Mouse (Mus musculus) heart, postnatal 10 days (tissue): ENCODE measurements around the gene Tmem262. TPM values are rescaled to one million over a fixed set of nuclear protein-coding genes. Genes with fewer than 3 reads are reported as not detected.

Experiments
- DNase-seq, 2 experiments: peaks; one replicate each; pipeline ENCODE4 v3.0.0; 2021
- intact Hi-C: fragments of 180-260 bp; cut with DNase I; formaldehyde crosslinking; loops from one replicate; pipeline ENCODE4 v1.15.1; 2025
- total RNA-seq, 2 experiments: library from RNA; stranded (reverse); gene quantifications; 2 replicates each; pipeline ENCODE4 v1.2.3; 2021

Gene Tmem262
- total RNA-seq, 2 experiments from 2014 or later, result not detected

DNA sequence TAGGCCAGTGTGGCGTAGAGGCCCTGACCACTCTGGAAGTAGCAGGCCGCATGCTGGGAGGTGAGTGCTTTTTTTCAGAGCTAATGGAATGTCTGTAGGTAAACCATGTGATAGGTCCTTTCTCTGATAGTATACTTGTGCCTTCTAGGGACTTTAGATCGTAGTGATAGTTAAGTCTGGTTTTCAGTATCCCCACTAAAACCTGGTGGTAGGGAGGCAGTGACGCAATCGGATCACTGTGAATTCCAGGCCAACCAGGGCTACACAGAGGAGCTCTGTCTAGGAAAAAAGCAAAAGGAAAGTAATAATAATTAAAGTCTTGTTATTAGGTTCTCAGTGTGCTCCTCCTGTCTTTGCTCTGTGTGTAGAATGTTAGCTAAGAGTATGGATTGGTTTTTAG is 21.3 kb upstream of the Tmem262 start:
- intact Hi-C loops, result no loop called here
- DNase-seq, result no peak

DNA sequence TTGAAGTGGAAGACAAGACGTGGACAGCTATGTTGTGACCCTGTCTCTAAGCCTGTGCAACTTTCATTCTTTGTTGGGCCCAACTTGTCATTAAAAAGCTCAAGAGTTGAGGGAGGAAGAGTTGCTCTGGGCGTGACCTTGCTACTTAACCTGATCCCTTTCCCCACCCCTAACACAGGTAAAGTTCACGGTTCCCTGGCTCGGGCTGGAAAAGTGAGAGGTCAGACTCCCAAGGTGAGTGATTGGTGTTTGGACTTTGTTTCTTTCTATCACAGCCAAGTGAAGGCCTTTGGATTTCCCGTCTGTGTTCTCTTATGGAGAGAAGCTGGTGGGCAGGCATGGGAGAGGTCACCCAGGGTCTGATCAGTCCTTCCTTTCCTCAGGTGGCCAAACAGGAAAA is 20.9 kb upstream of the Tmem262 start:
- intact Hi-C loops, result no loop called here
- DNase-seq, result no peak

DNA sequence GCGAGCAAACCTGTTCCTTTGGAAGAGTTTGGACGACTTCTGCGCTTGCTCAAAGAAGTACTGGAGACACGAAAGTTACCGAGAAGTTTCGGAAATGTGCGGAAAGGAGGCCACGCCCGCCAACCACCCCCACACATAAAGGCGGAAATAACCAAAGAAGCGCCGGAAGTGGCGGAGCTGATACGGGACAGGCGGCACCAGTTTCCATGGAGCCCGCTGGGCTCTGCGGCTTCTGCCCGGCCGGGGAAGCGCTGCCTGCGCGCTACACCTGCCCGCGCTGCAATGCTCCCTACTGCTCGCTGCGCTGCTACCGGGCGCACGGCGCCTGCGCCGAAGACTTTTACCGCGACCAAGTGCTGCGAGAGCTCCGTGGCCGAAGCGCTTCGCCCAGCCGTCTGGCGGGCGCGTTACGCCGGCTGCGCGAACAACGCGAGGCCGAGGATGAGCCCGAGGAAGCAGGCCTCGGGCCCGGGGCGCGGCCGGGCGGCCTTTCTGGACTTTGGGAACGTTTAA is 18.8 kb upstream of the Tmem262 start, which contains the start of gene Znhit2:
TSS of gene Znhit2 (plus strand) at position 172 of the 513 bp plus-strand sequence.
- intact Hi-C loops, result loop anchor here (2.0 kb wide), 1 partner anchor 16 kb away; the partner anchor contains the start of gene Vps51
- peak; percentile 96 to 97 for DNase-seq

DNA sequence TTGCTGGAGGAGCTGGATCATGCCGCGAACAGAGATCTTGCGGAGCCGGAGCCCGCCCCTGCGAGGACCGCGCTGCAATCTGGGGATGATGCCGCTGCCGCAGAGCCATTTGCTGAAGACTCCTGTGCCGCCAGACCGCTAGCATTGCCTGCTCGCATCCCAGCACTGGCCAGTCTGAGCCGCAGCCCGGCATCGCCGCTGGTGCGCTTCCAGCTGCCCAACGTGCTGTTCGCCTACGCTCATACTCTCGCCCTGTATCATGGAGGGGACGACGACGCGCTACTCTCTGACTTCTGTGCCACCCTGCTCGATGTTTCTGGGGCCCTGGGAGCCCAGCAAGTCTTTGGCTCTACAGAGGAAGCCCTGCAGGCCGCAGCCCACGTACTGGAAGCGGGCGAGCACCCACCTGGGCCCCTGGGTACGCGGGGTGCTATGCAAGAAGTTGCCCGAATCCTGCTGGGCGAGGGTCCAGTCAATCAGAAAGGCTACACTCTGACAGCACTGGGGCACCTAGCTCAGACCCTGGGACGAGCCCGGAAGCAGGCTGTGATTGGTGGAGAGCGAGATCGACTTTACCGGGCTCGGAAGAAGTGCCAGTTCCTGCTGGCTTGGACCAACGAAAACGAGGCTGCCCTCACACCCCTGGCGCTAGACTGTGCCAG is 18.1 kb upstream of the Tmem262 start:
- peak; percentile 46 to 56 for DNase-seq
- intact Hi-C loops, result loop anchor here (2.0 kb wide), 1 partner anchor 15 kb away; the partner anchor contains the start of gene Vps51

DNA sequence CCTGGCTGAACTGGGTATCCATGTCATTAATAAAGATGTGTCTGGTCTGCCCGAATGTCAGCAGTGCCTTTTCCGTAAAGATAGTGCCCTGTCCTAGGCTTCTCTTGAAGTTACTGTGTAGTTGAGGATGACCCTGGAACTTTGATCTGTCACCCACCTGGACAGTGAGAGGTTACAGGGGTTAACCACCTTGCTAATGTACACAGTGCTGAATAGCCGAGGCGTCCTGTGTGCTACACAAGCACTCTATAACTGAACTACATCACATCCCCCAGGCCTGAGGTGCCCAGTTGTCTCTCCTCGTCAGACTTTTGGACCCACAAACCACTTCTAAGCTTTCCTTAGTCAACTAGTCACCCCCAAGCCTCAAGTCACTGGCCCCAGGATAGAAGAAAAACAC is 17.4 kb upstream of the Tmem262 start:
- intact Hi-C loops, result no loop called here
- DNase-seq, result no peak

DNA sequence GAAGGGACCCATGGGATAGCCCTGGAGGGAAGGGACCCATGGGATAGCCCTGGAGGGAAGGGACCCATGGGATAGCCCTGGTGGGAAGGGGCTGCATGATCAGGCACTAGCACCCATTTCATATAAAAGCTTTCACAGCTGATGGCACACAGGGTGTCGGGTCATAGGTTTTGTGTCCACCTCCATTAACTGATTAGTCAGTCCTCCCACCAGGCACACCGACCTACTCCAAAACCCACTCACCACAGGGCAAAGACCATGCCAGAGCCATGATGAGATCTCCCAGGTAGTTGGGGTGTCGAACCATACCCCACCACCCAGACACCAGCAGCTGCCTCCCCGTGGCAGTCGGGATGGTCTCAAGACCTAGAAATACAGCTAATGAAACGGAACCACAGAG is 16.8 kb upstream of the Tmem262 start:
- intact Hi-C loops, result no loop called here
- no peak for DNase-seq

DNA sequence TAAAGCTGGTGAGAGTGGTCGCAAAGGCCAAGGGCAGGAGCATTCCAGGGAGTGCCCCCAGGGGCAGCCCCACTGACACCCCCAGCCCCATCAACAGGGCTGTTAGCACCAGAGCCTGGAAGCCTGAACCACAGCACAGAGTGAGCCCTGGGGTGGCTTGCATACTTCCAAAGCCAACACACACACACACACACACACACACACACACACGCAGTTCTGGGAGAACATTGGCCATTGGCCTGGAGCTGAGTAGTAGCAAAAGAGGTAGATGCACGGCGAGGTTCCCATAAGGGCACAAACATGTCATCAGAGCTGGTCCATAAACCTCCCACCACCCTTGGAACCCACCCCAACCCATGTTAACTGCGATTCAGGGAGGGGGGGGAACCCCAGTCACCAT is 13.3 kb upstream of the Tmem262 start:
- intact Hi-C loops, result no loop called here
- no peak for DNase-seq

DNA sequence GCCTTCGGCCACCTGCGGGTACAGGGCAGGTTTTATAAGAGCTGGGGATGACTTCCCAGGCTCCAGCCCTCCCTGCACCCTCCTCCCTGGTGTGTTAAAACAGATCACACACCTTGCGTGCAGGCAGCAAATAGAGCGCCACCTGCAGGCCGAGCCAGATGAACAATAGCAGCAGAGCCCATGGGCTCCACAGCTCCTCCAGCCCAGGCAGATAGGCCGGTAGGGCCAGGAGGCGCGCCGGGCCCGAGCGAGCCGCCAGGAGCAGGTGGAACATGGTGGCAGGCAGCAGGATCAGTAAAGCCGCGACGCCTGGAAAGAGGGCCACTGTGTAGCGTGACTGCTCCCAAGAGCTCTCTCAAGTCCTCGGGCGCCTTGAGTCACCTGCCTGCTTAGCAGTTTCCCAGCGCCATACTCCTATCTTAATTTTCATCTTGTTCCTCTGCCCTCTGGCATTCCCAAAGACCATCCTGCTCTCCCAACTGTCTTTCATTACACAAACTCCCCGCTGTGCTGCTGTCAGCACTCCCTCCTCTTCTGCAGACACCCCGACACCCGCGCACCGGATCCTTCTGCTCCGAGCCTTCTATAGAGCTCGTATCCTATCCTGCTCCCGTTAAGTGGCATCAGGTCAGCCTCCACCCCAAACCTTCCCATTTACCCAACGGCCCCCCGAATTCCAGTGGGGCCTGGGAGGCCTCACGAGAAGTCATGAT is 12.7 kb upstream of the Tmem262 start:
- intact Hi-C loops, result no loop called here
- peak; percentile 72 to 86 for DNase-seq

DNA sequence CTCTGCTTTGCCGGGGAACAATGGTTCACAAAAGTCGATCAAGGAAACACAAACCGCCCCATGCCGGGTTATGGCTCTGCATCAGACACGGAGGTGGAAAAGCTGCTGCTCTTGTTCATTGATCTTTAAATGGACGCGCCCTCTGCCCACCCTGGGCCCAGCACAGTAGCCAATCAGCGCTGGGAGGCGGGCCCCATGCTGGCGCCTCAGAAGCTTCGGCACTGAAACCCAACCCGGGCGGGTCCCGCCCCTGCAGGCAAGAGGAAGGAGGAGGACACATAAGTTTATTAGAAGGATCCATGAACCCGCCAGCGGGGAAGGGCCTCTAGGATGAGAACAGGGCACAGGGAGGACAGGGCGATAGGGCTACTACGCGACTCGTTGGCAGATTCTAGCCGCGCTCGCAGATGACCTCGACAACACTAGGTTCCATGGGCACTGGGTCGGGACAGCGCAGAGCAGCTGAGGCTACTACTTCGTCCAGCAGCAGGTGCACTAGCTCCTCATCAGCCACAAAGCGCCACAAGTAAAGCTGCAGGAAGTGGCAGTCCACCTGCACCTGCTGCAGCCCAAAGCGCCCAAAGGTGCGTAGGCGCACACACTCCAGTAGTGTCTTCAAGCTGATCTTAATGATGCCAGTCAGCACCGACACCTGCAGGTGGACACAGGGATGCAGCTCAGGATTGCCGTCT is 12.0 kb upstream of the Tmem262 start, which contains the start of gene Tm7sf2:
TSS of gene Tm7sf2 (minus strand) at position 650 of the 692 bp plus-strand sequence.
- intact Hi-C loops, result no loop called here
- peak; percentile 92 for DNase-seq

DNA sequence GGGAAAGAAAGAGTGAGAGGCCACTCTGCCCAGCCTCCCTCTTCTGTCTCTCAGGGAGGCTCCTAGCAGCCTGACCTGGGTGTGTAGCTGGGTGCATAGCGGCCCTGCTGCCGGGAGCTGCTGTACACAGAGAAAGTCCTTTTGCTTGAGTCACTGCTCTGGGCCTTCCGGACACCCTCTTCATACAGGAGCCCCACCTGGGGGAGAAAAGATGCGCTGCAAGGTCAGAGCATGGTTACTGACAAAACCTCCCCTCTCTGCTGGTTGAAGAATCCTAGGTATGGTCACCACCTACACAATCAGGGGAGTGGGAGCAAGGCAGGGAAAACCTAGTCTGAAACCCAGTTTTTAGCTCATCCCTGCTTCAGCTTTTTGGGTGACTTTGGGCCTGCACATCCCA is 10.9 kb upstream of the Tmem262 start:
- no peak for DNase-seq
- intact Hi-C loops, result no loop called here

DNA sequence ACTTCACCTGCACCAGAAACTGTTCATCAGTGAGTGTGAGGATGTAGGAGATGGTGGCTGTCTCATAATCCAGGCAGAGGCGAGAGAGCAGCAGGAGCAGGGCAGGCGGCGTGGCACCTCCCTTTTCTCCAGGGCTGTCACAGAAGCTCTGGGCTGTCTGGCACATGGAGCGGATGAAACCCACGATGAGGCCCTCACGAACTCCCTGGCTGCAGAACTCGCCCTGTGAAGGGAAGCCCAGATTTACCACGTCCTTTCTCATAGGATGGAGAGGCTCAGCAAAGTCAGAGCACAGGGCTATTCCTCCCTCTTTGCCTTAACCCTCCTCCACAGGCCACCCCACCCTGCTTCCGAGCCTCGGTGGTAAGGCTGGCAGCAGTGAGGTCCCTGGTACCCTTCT is 10.0 kb upstream of the Tmem262 start:
- DNase-seq, result no peak
- intact Hi-C loops, result no loop called here

DNA sequence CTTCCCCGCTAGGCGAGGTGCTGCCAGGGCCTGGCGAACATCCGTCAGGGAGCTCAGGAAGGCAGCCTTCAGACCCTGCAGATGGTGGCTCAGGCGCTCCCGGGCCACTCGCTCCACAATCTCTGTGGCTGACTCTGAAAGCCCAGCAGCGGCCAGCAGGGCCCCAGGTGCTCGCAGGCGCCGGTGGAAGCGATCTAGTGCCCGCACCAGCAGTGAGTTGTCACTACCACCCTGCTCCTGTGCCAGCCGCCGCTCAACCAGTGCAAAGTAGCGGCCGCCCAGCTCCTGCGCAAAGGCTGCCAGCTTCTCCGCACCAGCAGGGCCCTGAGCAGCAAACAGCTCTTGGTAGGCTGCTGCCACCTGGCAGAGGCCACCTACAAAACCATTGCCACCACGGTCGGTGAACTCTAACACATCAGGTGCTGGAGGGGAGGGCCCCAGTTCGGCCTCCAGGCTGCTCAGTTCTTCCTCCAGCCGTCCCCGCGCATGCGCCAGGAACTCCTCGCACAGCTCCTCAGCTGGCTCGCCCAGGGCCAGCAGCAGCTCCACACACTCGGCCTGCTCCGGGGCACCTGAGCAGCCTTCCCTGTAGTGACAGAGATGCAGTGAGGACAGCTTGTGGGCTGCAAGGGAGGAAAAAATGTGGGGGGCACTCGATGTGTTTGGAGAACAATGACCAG is 9.1 kb upstream of the Tmem262 start:
- no peak for DNase-seq
- intact Hi-C loops, result no loop called here

DNA sequence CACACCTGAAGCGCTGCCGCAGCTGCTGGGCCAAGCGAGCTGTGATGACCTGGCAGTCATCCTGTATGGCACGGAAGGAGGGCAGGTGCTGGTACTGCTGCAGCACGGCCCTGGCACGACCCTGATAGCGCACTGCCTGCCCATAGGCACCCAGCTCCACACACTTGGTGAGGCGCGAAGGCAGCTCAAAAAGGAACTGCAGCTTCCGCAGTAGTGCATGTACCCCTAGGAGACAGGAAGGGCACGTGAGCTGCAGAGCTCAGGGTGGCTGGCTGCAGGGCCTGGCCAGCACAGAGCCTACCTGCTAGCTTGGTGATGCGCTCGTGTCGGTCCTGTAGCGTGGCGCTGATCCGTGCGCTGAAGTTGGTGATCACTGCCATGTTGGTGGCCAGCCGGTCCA is 8.6 kb upstream of the Tmem262 start:
- intact Hi-C loops, result no loop called here
- DNase-seq, result no peak

DNA sequence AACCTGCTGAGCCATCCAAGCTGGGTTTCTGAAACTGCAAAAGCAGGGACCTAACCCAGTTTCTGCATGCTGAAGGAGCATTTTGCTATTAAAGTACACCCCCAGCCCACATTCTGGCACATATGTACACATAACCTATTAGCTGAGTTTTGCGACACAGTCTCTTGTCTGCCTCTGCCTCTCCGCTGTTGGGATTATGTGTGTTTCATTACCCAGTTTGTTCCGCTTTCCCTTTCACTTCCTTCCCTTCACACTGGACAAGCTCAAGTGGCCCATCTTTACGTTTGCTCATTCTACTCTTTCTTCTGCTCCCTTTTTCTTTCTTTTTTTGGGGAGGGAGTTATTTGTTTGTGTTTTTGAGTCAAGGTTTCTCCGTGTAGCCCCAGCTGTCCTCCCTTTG is 5.9 kb upstream of the Tmem262 start:
- no peak for DNase-seq
- intact Hi-C loops, result no loop called here

DNA sequence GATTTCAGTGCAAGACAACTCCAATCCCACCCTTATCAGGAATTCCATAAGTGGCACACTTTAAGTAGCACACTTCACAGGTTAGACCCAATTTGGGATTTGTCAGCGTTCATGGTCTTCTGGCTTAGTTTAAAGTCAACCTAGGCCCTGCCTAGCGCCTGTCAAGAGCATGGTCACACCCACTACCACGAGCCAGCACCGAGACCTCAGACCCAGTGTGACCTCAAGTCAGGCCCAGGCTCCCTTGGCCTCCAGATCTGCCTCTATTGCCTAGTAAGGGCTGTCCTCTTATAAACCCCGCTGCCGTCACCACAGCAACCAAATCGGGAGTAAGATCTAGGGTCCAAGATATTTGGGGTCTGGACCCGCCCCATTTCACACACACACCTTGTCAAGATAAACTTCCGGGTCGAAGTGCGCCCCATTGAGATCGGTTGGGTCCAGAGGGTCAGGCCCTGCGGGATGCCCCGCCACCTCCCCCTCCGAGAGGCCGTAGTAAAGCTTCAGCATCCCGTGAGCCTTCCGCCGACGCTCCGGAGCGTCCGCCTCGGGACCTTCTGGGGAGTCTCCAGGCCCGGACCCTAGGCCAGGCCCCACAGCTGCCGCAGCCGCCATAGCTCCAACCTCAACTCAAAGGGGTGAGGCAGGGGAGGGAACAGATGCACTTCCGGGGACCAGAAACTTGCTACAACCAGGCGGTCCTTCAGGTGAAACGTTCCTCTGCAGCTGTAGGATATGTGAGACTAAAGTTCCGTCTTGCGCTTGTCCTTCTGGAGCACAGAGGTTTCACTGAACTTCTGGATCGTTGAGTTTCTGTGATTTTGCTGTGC is 3.1 kb upstream of the Tmem262 start, which contains the start of gene Vps51:
TSS of gene Vps51 (minus strand) at position 668 of the 830 bp plus-strand sequence.
- peak; percentile 92 to 93 for DNase-seq

DNA sequence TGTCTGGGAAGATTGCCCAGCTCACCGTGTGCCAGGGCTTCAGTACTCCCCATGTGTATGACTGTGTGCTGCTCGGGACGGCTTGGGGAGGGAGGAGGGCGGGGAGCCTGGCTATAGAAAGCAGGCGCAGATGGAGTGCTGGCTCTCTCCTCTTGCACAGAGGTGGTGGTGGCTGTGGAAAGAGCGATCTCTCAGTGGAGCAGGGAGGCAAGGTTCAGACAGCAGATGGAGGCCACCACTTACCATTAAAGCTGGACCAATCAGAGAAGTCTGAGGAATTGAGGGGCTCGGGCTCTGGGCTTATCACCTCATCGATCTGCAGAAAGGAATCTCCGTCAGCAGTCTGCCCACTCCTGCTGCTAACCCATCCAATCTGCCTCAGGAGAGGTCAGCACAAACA is 2.3 kb downstream of the Tmem262 start, which contains the start of gene Gm28374:
TSS of gene Gm28374 (minus strand) at position 101 of the 400 bp plus-strand sequence.
- intact Hi-C loops, result no loop called here
- DNase-seq, result no peak

More for the DNA sequence above, 3.1 kb upstream of the Tmem262 start, which contains the start of gene Vps51:
- intact Hi-C loops, result loop anchor here (2.0 kb wide), 1 partner anchor 16 kb away; the partner anchor contains the start of gene Znhit2

DNA sequence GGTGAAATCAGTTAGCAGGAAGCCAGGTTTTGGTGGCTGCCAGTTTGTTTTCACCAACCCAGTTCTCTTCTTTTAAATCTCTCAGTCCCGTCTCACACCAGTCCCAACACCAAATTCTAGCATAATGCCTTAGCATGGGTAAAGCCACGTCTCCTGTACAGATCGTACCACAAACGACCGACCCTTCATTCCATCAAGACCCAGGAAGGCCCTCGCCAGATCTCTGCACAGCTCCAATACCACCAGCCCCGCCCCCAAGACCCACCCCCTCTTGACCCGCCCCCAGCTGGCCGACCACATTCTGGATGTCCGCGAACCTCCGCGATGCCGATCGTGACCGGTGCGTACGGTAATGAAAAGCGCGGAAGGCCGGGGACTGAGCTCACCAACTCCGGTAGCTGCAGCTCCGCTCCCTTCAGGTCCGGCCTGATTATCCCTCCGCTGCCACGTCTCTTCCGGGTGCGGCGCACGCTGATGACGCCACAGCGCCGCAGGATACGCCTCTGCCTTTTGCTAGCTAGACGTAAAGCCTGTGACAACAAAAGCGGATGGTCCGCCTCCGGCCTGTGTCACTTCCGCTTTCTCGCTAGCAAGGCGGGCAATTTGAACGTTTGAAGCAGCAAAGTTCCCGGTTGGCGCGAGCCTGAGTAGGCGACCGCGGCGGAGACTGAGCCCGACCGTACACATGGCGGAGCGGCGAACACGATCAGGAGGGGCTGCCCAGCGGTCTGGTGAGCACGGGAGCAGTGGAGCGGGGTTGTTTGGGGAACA is 4.8 kb downstream of the Tmem262 start, which contains the start of the genes Zfpl1 and Cdca5:
TSS of gene Zfpl1 (minus strand) at position 479 of the 771 bp plus-strand sequence.
TSS of gene Cdca5 (plus strand) at position 506 of the 771 bp plus-strand sequence.
- DNase-seq, result peak; percentile 97 to 98
- intact Hi-C loops, result loop anchor here (2.0 kb wide), 1 partner anchor 34 kb away; the partner anchor contains the start of gene Sac3d1

DNA sequence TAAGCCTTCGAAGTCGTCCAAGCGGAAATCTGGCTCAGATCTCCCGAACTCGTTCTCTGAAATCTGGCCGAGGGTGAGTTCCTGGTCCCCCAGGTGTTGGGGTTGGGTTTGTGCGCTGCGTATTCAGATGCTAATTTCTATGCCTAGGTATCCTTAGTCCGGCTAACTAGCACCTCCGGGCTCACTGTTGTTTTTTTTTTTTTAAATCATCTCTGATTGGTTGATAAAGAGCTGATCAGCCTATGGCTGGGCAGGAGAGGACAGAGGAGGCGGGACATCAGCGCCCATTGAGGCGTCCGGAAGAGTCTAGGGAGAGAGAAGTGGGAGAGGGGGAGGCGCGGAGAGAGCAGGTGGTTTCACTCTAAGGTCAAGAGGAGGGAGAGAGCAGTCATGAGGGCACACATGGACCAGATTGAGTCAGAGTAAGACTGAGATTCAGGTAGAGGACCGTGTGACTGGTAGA is 5.6 kb downstream of the Tmem262 start:
- intact Hi-C loops, result loop anchor here (2.0 kb wide), 1 partner anchor 33 kb away; the partner anchor contains the start of gene Sac3d1

More for the DNA sequence above, 5.6 kb downstream of the Tmem262 start:
- DNase-seq, result peak; percentile 44 to 51
